Mouse (Mus musculus): ENCODE measurements around the gene Ugt1a6b.

GRCm38 (mm10) chr1:88186325-88186935 is 83.4 kb downstream of the Ugt1a6b start:
- no peak for TF ChIP-seq POLR2A (IDR thresholded peaks at IDR 0.05; ENCODE audit: low read depth, low read length)
- no peak for TF ChIP-seq CTCF (conservative IDR thresholded peaks at IDR 0.05; ENCODE audit: insufficient read depth, insufficient read length, low read depth, low read length)
